Mouse (Mus musculus) thymus, adult 2 months (tissue): ENCODE measurements around the gene Hs6st2. TPM values are rescaled to one million over a fixed set of nuclear protein-coding genes. Genes with fewer than 3 reads are reported as not detected.

Experiments
- DNase-seq: peaks from one replicate; pipeline ENCODE4 v3.0.0; 2021
- H3K27ac ChIP-seq: fragments of 200-500 bp; 2 replicates; pipeline ENCODE4 v1.5.1; 2012; ENCODE audit warnings: low read length, control low read depth; ENCODE audit not compliant: control insufficient read depth, insufficient read depth
- H3K27me3 ChIP-seq: fragments of 200-500 bp; 2 replicates; pipeline ENCODE4 v1.6.1; 2012; ENCODE audit warnings: mild to moderate bottlenecking, low read length, moderate library complexity, mixed read lengths; ENCODE audit not compliant: control insufficient read depth, insufficient read depth
- H3K36me3 ChIP-seq: fragments of 200-500 bp; 2 replicates; pipeline ENCODE4 v1.6.1; 2012; ENCODE audit warnings: mild to moderate bottlenecking, low read length, moderate library complexity; ENCODE audit not compliant: control insufficient read depth, insufficient read depth
- H3K4me1 ChIP-seq: fragments of 200-500 bp; replicated peaks from 2 replicates; pipeline ENCODE4 v1.6.1; 2012; ENCODE audit warnings: low read length; ENCODE audit not compliant: control insufficient read depth, insufficient read depth
- H3K4me3 ChIP-seq: fragments of 200-500 bp; 2 replicates; pipeline ENCODE4 v1.5.1; 2012; ENCODE audit warnings: mild to moderate bottlenecking, low read length, control low read depth, moderate library complexity; ENCODE audit not compliant: control insufficient read depth, insufficient read depth
- CTCF ChIP-seq: fragments of 200-500 bp; IDR thresholded peaks from 2 replicates; pipeline ENCODE4 v1.5.1; 2012; ENCODE audit warnings: mild to moderate bottlenecking, control low read depth, low read length, moderate library complexity, borderline replicate concordance; ENCODE audit not compliant: control insufficient read depth, poor library complexity, insufficient read depth; ENCODE audit errors: extremely low read depth
- POLR2A ChIP-seq: fragments of 200-500 bp; IDR thresholded peaks from 2 replicates; pipeline ENCODE4 v1.6.1; 2012; ENCODE audit warnings: mild to moderate bottlenecking, low read length, control low read depth, moderate library complexity; ENCODE audit not compliant: control insufficient read depth, poor library complexity, insufficient read depth; ENCODE audit errors: extremely low read depth
- WGBS: fragments of 180-500 bp; shearing (Covaris S2); methylation state at CpG from one replicate; pipeline ENCODE4 v1.1.7; 2018; 5-methylcytosine and 5-hydroxymethylcytosine counted together
- polyA plus RNA-seq: library from polyadenylated mRNA; depleted of rRNA; stranded (reverse); fragments of >200 nt; gene quantifications from 2 replicates; pipeline ENCODE4 v1.2.3, GENCODE M21; 2012; rRNA removed

Hs6st2 gene
- polyA plus RNA-seq, result 0.12 and 0.18 TPM in 2 replicates

- WGBS, result 20% methylated on average over 5 of the region's 5 CpGs
- no peak within 1 kb of the TSS for H3K4me3 ChIP-seq
These were observed at the start of gene Hs6st2 for GRCm38 (mm10) chrX:51681756-51682155. Gene Hs6st2 (minus strand): TSS chrX:51681856.

DNA sequence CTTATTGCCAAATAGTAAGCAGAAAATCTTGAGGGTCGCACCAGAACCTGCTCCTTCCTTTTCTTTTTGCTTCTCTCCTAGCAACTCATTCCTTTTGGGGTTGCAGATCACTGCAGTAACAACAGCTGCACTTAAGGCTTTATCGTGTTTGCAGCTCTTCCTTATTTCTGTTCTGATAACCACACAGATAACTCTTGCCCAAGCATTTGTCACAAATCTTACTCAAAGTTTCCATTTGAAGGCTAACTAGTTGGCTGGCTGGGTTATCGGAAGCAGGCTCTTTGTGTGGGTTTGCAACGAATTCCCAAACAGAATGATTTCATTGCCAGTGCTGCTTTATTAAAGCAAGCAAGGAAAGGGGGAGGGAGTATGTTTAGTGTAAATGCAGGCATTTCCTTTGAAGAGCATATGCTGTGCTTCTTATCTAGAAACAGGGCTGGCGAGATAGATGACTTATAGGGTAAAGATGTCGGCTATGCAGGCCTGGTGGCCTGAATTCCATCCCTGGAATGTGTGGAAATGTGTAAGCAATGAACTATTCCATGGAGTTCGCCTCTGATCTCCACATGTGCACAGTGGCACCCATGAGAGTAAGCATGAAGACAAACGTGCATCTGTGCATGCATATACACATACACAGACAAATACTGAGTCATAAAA is 32.6 kb upstream of the Hs6st2 start:
- no peak for DNase-seq
- no peak overlapping the region for H3K27ac ChIP-seq
- no peak for TF ChIP-seq CTCF
- TF ChIP-seq POLR2A, result no peak
- no peak overlapping the region for H3K4me3 ChIP-seq
- no peaks in the 10 kb centered on the region for H3K27me3 ChIP-seq
- 48% methylated on average over 8 of the region's 8 CpGs for WGBS
- H3K36me3 ChIP-seq, result no peaks in the 10 kb centered on the region
- H3K4me1 ChIP-seq, result no peaks in the 10 kb centered on the region

More at GRCm38 (mm10) chrX:51681756-51682155, at the start of gene Hs6st2:
- TF ChIP-seq CTCF (no peak), POLR2A (no peak)
- Histone ChIP-seq H3K36me3 (no peaks in the 10 kb centered on the region), H3K27ac (no peak within 1 kb of the TSS), H3K27me3 (no peaks in the 10 kb centered on the region), H3K4me1 (no peaks in the 10 kb centered on the region)
- DNase-seq, result no peak

DNA sequence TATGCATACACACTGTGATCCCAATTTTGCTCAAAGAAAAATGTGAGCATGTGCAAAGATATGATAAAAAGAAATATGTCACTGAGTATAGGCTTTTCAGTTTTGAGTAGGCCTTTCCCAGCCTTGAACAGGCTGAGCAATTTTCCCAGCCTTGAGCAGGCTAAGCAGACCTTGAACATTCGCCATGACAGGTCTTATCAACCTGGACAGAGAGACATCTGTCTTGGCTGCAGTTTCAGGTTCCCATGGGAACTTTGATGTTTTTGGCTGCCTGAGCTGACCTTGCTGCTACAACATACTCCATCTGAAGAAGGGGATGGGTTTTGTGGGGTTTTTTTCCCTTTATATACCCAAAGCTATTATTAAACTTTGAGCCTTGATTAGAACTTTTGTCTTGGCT is 31.3 kb upstream of the Hs6st2 start:
- TF ChIP-seq POLR2A, result no peak
- no peak for TF ChIP-seq CTCF
- H3K4me3 ChIP-seq, result no peak overlapping the region
- 90% methylated on average over 1 of the region's 1 CpGs for WGBS
- no peak overlapping the region for H3K27ac ChIP-seq
- H3K36me3 ChIP-seq, result no peaks in the 10 kb centered on the region
- H3K4me1 ChIP-seq, result no peaks in the 10 kb centered on the region
- no peak for DNase-seq
- no peaks in the 10 kb centered on the region for H3K27me3 ChIP-seq

- DNase-seq, result no peak
- 62% methylated on average over 4 of the region's 4 CpGs for WGBS
- Histone ChIP-seq H3K36me3 (no peaks in the 10 kb centered on the region), H3K4me3 (no peak overlapping the region), H3K4me1 (no peaks in the 10 kb centered on the region), H3K27ac (no peak overlapping the region), H3K27me3 (no peaks in the 10 kb centered on the region)
- TF ChIP-seq CTCF (no peak), POLR2A (no peak)
These were observed 21.2 kb upstream of the Hs6st2 start for GRCm38 (mm10) chrX:51702823-51703222.

GRCm38 (mm10) chrX:51699079-51699478 is 17.4 kb upstream of the Hs6st2 start:
- TF ChIP-seq CTCF, result no peak
- Histone ChIP-seq H3K27ac (no peak overlapping the region), H3K27me3 (no peaks in the 10 kb centered on the region), H3K4me1 (no peaks in the 10 kb centered on the region), H3K4me3 (no peak overlapping the region), H3K36me3 (no peaks in the 10 kb centered on the region)
- DNase-seq, result no peak
- 75% methylated on average over 4 of the region's 4 CpGs for WGBS

DNA sequence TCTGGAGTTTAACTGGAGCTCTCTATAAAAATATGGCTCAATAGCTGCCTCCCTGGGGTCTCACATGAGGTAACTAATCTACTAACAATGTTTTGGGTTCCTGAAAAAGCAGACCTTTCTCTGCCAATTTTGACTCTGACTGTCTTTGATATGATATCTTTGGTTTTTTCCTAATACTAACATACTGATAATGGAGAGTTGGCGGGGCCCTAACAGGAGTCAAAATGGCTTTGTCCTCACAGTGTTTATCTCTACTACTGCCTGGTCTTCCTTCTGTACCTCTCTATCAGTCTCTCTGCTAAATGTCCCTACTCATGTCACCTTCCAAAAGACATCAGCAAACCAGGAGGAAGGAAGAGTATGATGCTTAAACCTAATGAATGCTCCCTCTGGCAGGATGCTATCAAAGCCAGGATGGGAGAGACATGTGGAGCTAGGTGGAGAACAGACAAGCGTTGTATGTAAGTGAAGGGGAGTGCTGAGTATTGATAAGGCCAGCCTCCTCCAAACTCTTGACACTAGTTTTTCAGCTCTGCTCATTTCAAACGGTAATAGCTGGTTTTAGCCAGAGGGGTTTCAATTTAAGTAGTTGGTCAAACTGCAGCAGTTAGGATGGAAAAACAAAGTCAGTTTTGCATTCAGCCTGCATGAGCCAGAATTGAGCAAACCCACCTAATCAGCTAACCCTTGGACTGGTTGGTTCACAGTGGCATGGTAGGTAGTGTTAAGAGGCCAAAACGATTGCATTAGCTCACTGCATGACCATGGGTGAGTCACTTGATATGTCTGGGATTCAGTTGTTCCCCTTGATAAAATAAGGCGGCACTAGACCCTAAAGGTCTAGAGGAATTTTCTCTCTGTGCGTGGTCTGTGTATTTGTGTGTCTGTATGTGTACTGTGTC is 4.6 kb upstream of the Hs6st2 start:
- WGBS, result 89% methylated on average over 6 of the region's 6 CpGs
- Histone ChIP-seq H3K4me1 (no peaks in the 10 kb centered on the region), H3K36me3 (no peaks in the 10 kb centered on the region), H3K4me3 (no peak overlapping the region), H3K27me3 (no peaks in the 10 kb centered on the region), H3K27ac (no peak overlapping the region)
- DNase-seq, result no peak
- no peak for TF ChIP-seq POLR2A
- TF ChIP-seq CTCF, result no peak
